Mouse (Mus musculus): ENCODE results near the gene Ift43. TPM values are rescaled to one million over a fixed set of nuclear protein-coding genes. Genes with fewer than 3 reads are reported as not detected.

The Ift43 gene
- 49.0 and 54.0 TPM in 2 replicates for polyA plus RNA-seq (2012; rRNA removed)

DNA sequence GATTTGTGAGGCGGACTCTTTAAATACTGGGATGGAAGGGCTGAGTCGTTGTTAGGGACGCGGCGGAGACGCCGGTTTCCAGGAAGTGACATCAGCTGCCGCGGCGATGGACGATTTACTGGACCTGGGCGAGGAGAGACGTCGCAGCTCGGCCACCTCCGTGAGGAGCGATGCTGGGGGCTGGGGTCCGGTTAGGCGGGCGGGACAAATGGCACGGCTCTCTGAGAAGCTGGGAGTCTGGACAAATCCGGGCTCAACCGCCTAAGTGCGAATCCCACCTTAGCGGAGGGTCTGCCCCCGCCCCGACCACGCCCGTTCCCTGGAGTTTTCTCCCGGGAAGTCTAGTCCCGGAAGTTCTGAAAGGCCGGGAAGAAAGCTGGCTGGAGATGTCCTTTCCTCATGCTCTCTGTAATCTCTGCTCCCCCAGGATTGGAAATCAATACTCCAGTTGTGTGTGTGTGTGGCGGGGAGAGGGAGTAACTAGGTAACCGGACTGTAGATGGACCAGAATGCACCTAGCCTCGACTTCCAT lies at the start of gene Ift43:
Ift43 (plus strand) TSS at position 61 of the 532 bp plus-strand sequence.

DNA sequence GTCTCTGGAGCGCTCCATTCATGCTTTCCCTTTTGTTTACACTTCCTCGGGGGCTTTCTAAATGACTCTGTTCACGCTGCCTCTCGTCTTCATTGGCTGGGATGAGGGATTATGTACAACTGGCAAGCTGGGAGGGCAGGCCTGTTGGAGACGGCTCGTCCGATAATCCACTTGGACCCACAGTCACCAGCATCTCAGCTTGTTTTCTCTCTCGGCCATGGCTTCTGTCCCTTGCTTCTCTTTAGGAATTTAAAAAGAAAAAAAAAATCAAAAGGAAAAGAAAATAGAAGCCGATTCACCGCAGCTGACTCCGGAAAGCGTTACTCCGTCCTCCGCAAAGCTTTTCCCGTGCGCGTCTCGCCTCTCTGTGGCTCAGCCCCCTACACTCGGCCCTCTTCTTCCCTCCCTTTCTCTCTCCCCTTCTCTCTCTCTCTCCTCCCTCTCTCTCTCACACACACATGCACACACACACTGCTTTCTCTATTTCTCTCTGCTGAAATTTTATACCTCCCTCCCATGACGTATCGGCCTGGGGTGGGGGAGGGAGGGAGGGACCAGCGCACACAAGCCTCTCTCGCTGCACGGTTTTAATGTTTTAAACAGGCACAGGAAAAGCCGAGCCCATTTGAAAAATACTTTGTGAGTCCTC lies 3.7 kb upstream of the Ift43 start, which contains the start of gene Tgfb3:
Tgfb3 (minus strand) TSS at position 489 of the 649 bp plus-strand sequence.

Other genes with a start within 250 kb of the Ift43 start
- 8.1 and 22.5 TPM in 2 replicates for gene Tgfb3, start 3.5 kb upstream of the Ift43 start, polyA plus RNA-seq (2012; rRNA removed)
- 24.9 and 25.0 TPM in 2 replicates for gene Gpatch2l, start 159.3 kb downstream of the Ift43 start, polyA plus RNA-seq (2012; rRNA removed)